Mouse (Mus musculus): Measurements from ENCODE around the gene Aprt. TPM values are rescaled to one million over a fixed set of nuclear protein-coding genes. Genes with fewer than 3 reads are reported as not detected.

Aprt gene
- total and polyA plus RNA-seq, 3 experiments = 239 to 287 TPM; not detected in 1

DNA sequence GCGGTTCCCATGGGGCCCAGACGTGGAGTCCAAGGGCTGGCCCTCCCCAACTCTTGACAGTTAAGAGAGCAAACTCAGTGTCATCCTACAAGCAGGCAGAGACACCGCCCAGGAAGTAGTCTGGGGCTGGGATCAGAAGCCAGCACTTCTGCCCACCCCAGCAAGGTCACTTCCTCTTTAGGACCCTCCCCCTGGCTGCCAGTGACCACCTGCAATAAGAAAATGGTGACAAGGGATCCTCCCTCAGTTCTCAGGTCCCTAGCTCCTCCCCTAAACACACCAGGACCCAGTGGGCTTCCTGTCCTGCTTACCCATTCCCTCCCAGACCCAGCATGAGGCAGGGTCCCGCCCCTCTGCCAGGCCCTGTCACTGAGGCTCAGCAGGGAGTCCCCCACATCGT lies 28.9 kb downstream of the Aprt start:
- H3K27me3 ChIP-seq (ENCODE audit: control insufficient read depth in 1 of 2, insufficient read depth in 2 of 2, low read length in 2 of 2) = no peaks in the 10 kb centered on the region
- 0 out of 2 replicates have a peak, but pooled peaks have one; percentile 8 for TF ChIP-seq TCF12 (IDR thresholded peaks at IDR 0.05; ENCODE audit: low read depth, low read length)
- peak; percentile 74 for TF ChIP-seq SIN3A (IDR thresholded peaks at IDR 0.05; ENCODE audit: low read length)
- no peak for TF ChIP-seq CHD2 (IDR thresholded peaks at IDR 0.05; ENCODE audit: low read length)
- no peak for TF ChIP-seq ZMIZ1 (IDR thresholded peaks at IDR 0.05; ENCODE audit: low read depth, low read length)
- peak; percentile 69 for TF ChIP-seq ELF1 (IDR thresholded peaks at IDR 0.05; ENCODE audit: low read depth, low read length)
- TF ChIP-seq HCFC1 (IDR thresholded peaks at IDR 0.05; ENCODE audit: low read depth, low read length) = peak; percentile 74
- TF ChIP-seq CTCF (IDR thresholded peaks at IDR 0.05 in 2 of 3, conservative IDR thresholded peaks at IDR 0.05 in 1 of 3; ENCODE audit: control insufficient read depth in 1 of 3, insufficient read depth in 1 of 3, low read depth in 2 of 3, low read length in 3 of 3, poor library complexity in 1 of 3, severe bottlenecking in 1 of 3) = no peak
- peak in 1 of 2 experiments; percentile 39; a peak in 2 of 4 replicates for TF ChIP-seq EP300 (IDR thresholded peaks at IDR 0.05; ENCODE audit: low read depth in 1 of 2, low read length in 2 of 2)
- no peak for TF ChIP-seq GABPA (IDR thresholded peaks at IDR 0.05; ENCODE audit: low read depth, low read length)
- TF ChIP-seq MYC (IDR thresholded peaks at IDR 0.05; ENCODE audit: low read depth, low read length) = peak; percentile 24; the same call in 1 of the 2 replicates
- peak; percentile 14; the same call in 1 of the 2 replicates for TF ChIP-seq ETS1 (IDR thresholded peaks at IDR 0.05; ENCODE audit: low read depth, low read length)
- TF ChIP-seq POLR2A (IDR thresholded peaks at IDR 0.05; ENCODE audit: control insufficient read depth in 1 of 2, insufficient read depth in 1 of 2, low read depth in 1 of 2, low read length in 2 of 2, poor library complexity in 1 of 2) = peak in 1 of 2 experiments; percentile 39; a peak in 1 of 4 replicates
- TF ChIP-seq MAZ (IDR thresholded peaks at IDR 0.05; ENCODE audit: low read depth, low read length) = peak; percentile 32; the same call in 1 of the 2 replicates
- TF ChIP-seq KAT2A (conservative IDR thresholded peaks at IDR 0.05; ENCODE audit: low read depth, low read length) = no peak; the same call in 1 of the 2 replicates
- TF ChIP-seq MXI1 (IDR thresholded peaks at IDR 0.05; ENCODE audit: low read depth, low read length) = peak; percentile 72
- no peak for TF ChIP-seq JUND (IDR thresholded peaks at IDR 0.05; ENCODE audit: low read depth, low read length)
- H3K27ac ChIP-seq (ENCODE audit: control insufficient read depth, low read depth, low read length) = peak overlapping the region; percentile 63
- DNase-seq (ENCODE audit: low read depth, low spot score) = peak; percentile 91
- peak overlapping the region in 1 of 2 experiments; percentile 8; a peak in 3 of 4 replicates for H3K4me3 ChIP-seq (ENCODE audit: control insufficient read depth in 1 of 2, insufficient read depth in 1 of 2, low read depth in 2 of 2, low read length in 2 of 2)
- H3K9me3 ChIP-seq (replicated peaks; ENCODE audit: insufficient read depth, low read length) = no peaks in the 10 kb centered on the region
- H3K4me1 ChIP-seq (ENCODE audit: control insufficient read depth in 1 of 2, insufficient read depth in 2 of 2, low read length in 2 of 2) = peaks cover 0 to 27% of the 10 kb centered on the region in 2 experiments; a peak in 3 of 4 replicates
- H3K36me3 ChIP-seq (ENCODE audit: control insufficient read depth in 1 of 2, insufficient read depth in 2 of 2, low read length in 2 of 2) = peaks cover 3 to 27% of the 10 kb centered on the region in 2 experiments; a peak in 2 of 4 replicates
- H3K9ac ChIP-seq (ENCODE audit: control insufficient read depth, low read depth, low read length, poor library complexity, severe bottlenecking) = peak overlapping the region; percentile 58
- peaks cover 78% of the 10 kb centered on the region for H3K79me2 ChIP-seq (ENCODE audit: control insufficient read depth, insufficient read depth, low read length, poor library complexity)

GRCm38 (mm10) chr8:122546811-122547453 lies 29.8 kb downstream of the Aprt start:
- Histone ChIP-seq H3K9ac (ENCODE audit: control insufficient read depth, low read depth, low read length, poor library complexity, severe bottlenecking) (peak overlapping the region; percentile 58), H3K79me2 (ENCODE audit: control insufficient read depth, insufficient read depth, low read length, poor library complexity) (peaks cover 83% of the 10 kb centered on the region), H3K36me3 (ENCODE audit: control insufficient read depth in 1 of 2, insufficient read depth in 2 of 2, low read length in 2 of 2) (peaks cover 3 to 27% of the 10 kb centered on the region in 2 experiments; a peak in 2 of 4 replicates), H3K4me1 (ENCODE audit: control insufficient read depth in 1 of 2, insufficient read depth in 2 of 2, low read length in 2 of 2) (peaks cover 0 to 27% of the 10 kb centered on the region in 2 experiments; a peak in 3 of 4 replicates), H3K4me3 (ENCODE audit: control insufficient read depth in 1 of 2, insufficient read depth in 1 of 2, low read depth in 2 of 2, low read length in 2 of 2) (peak overlapping the region in 1 of 2 experiments; percentile 6; a peak in 1 of 4 replicates), H3K27me3 (ENCODE audit: control insufficient read depth in 1 of 2, insufficient read depth in 2 of 2, low read length in 2 of 2) (no peaks in the 10 kb centered on the region), H3K9me3 (replicated peaks; ENCODE audit: insufficient read depth, low read length) (no peaks in the 10 kb centered on the region), H3K27ac (ENCODE audit: control insufficient read depth, low read depth, low read length) (peak overlapping the region; percentile 63)
- no peak for TF ChIP-seq ELF1 (IDR thresholded peaks at IDR 0.05; ENCODE audit: low read depth, low read length)
- no peak for TF ChIP-seq JUND (IDR thresholded peaks at IDR 0.05; ENCODE audit: low read depth, low read length)
- TF ChIP-seq MAFK (IDR thresholded peaks at IDR 0.05; ENCODE audit: borderline replicate concordance, low read depth, low read length) = no peak
- DNase-seq (ENCODE audit: low read depth, low spot score) = no peak

All from MEL (cell line).